Mouse (Mus musculus) ES-E14 (cell line): ENCODE measurements around the gene Tfr2. TPM values are rescaled to one million over a fixed set of nuclear protein-coding genes. Genes with fewer than 3 reads are reported as not detected.

Experiments
- DNase-seq: peaks from one replicate; pipeline ENCODE4 v3.0.0-alpha.2; 2013; ENCODE audit warnings: low read depth, low spot score
- H3K27ac ChIP-seq: 2 replicates; pipeline ENCODE4 v1.5.1; 2012; ENCODE audit warnings: low read depth, mild to moderate bottlenecking, low read length, moderate library complexity, mixed read lengths; ENCODE audit not compliant: poor library complexity, insufficient read depth, severe bottlenecking
- H3K36me3 ChIP-seq: 2 replicates; pipeline ENCODE4 v1.6.1; 2012; ENCODE audit warnings: mild to moderate bottlenecking, low read length, moderate library complexity, mixed read lengths; ENCODE audit not compliant: control insufficient read depth, poor library complexity, insufficient read depth, severe bottlenecking
- H3K4me1 ChIP-seq, 2 experiments: fragments of 150-350 bp in 1 of 2; sonication (generic) in 1 of 2; 2 replicates each; pipeline ENCODE4 v1.6.1; 2012; ENCODE audit warnings: low read length in 2 of 2, mild to moderate bottlenecking in 1 of 2, mixed read lengths in 1 of 2; ENCODE audit not compliant: control insufficient read depth in 2 of 2, insufficient read depth in 2 of 2, poor library complexity in 1 of 2
- H3K4me3 ChIP-seq, 2 experiments: fragments of 150-350 bp in 1 of 2; sonication (generic) in 1 of 2; 2 replicates each; pipeline ENCODE4 v1.5.1; 2012; ENCODE audit warnings: low read length in 2 of 2, low read depth in 1 of 2, mild to moderate bottlenecking in 1 of 2, mixed read lengths in 1 of 2; ENCODE audit not compliant: insufficient read depth in 1 of 2, poor library complexity in 1 of 2, severe bottlenecking in 1 of 2
- H3K9ac ChIP-seq: 2 replicates; pipeline ENCODE4 v1.6.1; 2012; ENCODE audit warnings: low read depth, mild to moderate bottlenecking, low read length, mixed read lengths; ENCODE audit not compliant: poor library complexity, insufficient read depth, severe bottlenecking
- H3K9me3 ChIP-seq: fragments of 150-350 bp; sonication (generic); 2 replicates; pipeline ENCODE4 v1.6.1; 2012; ENCODE audit warnings: low read depth, mild to moderate bottlenecking, low read length; ENCODE audit not compliant: control insufficient read depth, insufficient read depth
- CHD2 ChIP-seq: IDR thresholded peaks from 2 replicates; pipeline ENCODE4 v1.6.1; 2014; ENCODE audit warnings: mild to moderate bottlenecking, low read depth, low read length, inconsistent platforms
- HCFC1 ChIP-seq: IDR thresholded peaks from 2 replicates; pipeline ENCODE4 v1.6.1; 2012; ENCODE audit warnings: low read length, inconsistent platforms, borderline replicate concordance; ENCODE audit not compliant: insufficient read depth
- MAFK ChIP-seq: IDR thresholded peaks from 2 replicates; pipeline ENCODE4 v1.6.1; 2014; ENCODE audit warnings: mild to moderate bottlenecking, low read depth, low read length, inconsistent platforms; ENCODE audit not compliant: insufficient read depth
- ZC3H11A ChIP-seq: IDR thresholded peaks from 2 replicates; pipeline ENCODE4 v1.6.1; 2012; ENCODE audit warnings: low read depth, mild to moderate bottlenecking, inconsistent platforms, low read length, borderline replicate concordance
- ZNF384 ChIP-seq: IDR thresholded peaks from 2 replicates; pipeline ENCODE4 v1.6.1; 2012; ENCODE audit warnings: low read depth, low read length, inconsistent platforms
- in situ Hi-C, 2 experiments: fragments of 600-800 bp; cut with MboI; formaldehyde crosslinking; loops; one replicate each; pipeline ENCODE4 v1.15.1; 2025; ENCODE audit warnings: low sequenced_read_pairs in 2 of 2, inconsistent platforms in 1 of 2; ENCODE audit not compliant: unreplicated experiment in 2 of 2
- total RNA-seq: library from RNA; depleted of rRNA; stranded (reverse); fragments of 300-350 nt; gene quantifications from 2 replicates; pipeline ENCODE4 v1.2.3, GENCODE M21; 2012

Tfr2 gene
- total RNA-seq, 1 experiment: 3.7 TPM

DNA sequence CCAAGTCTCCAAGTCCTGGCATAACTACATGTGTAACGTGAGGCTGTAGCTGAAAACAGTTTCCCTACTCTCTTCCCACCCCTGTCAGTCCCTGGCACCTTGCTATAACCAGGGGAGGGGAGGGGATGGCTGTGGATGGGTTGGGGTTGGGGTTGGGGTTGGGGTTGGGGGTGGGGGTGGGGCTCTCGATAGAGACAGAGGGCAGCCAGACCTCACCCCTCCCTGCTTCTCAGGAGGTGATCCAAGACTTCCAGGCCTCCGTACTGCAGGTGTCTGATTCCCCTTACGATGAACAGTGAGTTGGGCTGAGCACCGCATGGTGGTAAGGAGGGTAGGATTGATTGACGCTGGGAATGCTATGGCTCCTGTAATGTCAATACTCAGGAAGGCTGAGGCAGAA is 3.9 kb upstream of the Tfr2 start:
- Histone ChIP-seq H3K9me3 (no peaks in the 10 kb centered on the region), H3K27ac (no peak overlapping the region), H3K9ac (no peak overlapping the region), H3K36me3 (no peaks in the 10 kb centered on the region), H3K4me1 (peaks cover 2 to 20% of the 10 kb centered on the region in 2 experiments; a peak in 2 of 4 replicates), H3K4me3 (no peak overlapping the region)
- DNase-seq: no peak
- in situ Hi-C loops: no loop called here
- TF ChIP-seq CHD2 (no peak), MAFK (no peak), HCFC1 (no peak), ZNF384 (no peak), ZC3H11A (no peak)

DNA sequence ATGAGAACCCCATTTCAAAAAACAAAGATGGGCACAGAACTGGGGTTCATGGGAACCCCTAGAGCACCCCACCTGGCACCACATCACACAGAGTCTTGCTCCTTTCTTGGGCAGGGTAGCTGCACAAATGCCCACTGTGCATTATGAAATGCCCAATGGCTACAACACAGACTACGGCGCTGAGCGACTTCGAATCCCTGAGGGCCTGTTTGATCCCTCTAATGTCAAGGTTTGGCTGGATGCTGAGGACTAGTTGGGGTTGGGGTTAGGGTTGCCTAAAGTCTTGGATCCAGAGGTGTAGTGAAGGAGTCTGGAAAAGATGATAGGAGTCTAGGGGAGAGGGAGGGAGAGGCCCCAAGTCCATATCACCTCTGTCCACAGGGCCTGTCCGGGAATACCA is 3.2 kb upstream of the Tfr2 start:
- H3K4me1 ChIP-seq: peaks cover 2 to 20% of the 10 kb centered on the region in 2 experiments; a peak in 2 of 4 replicates
- H3K4me3 ChIP-seq: no peak overlapping the region
- in situ Hi-C loops: no loop called here
- no peak overlapping the region for H3K9ac ChIP-seq
- H3K36me3 ChIP-seq: no peaks in the 10 kb centered on the region
- H3K9me3 ChIP-seq: no peaks in the 10 kb centered on the region
- no peak overlapping the region for H3K27ac ChIP-seq
- DNase-seq: no peak
- TF ChIP-seq HCFC1: no peak
- TF ChIP-seq ZC3H11A: no peak
- TF ChIP-seq MAFK: no peak
- TF ChIP-seq CHD2: no peak
- no peak for TF ChIP-seq ZNF384

DNA sequence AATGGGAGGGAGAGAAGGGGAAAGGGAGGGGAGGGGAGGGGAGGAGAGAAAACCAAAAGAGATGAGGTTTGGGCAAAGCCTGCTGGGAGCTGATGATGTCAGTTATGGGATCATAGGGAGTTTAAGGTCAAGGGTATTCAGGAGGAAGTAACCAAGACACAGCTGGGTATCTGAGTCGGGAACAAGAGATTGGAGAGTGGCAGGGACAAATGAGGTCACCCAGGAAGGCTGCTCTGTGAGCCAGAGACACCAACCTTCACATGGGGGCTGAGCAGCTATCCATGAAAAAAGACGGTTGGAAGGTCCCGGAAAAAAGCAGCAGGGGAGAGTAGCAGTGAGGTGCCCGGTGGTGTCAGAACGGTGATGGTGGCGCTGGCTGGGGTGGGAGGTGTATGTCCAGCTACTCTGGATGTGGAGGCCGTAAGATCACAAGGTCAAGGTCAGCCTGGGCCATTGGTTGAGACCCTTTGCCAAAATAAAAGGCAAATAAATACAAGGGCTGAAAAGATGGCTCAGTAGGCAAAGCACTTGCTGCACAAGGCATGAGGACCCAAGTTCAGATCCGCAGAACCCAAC is 1.3 kb upstream of the Tfr2 start:
- in situ Hi-C loops: no loop called here
- TF ChIP-seq ZC3H11A (no peak), MAFK (no peak), CHD2 (no peak), ZNF384 (no peak), HCFC1 (no peak)
- Histone ChIP-seq H3K36me3 (no peaks in the 10 kb centered on the region), H3K9ac (no peak overlapping the region), H3K4me1 (peaks cover 0 to 17% of the 10 kb centered on the region in 2 experiments; a peak in 2 of 4 replicates), H3K9me3 (no peaks in the 10 kb centered on the region), H3K27ac (no peak overlapping the region), H3K4me3 (no peak overlapping the region)
- DNase-seq: no peak

DNA sequence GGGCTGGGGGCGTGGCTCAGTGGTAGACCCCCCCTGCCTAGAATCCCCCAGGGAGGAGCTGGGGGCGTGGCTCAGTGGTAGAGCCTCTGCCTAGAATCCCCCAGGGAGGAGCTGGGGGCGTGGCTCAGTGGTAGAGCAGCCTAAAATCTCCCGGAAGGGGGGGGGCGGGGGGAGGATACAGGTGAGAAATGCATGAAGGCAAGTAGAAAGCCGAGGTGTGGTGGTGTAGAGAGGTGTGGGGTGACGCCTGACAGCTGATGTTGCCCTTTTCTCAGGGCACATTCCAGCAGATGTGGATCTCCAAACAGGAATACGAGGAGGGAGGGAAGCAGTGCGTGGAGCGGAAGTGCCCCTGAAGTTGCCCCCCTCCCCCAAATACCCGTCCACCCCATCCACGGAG is 609 bp upstream of the Tfr2 start:
- H3K36me3 ChIP-seq: no peaks in the 10 kb centered on the region
- peak overlapping the region in 1 of 2 experiments; percentile 30; a peak in 1 of 4 replicates for H3K4me3 ChIP-seq
- H3K9me3 ChIP-seq: no peaks in the 10 kb centered on the region
- no peak for DNase-seq
- no peak overlapping the region for H3K27ac ChIP-seq
- TF ChIP-seq MAFK (no peak), CHD2 (no peak), HCFC1 (no peak), ZNF384 (no peak), ZC3H11A (no peak)
- no peak overlapping the region for H3K9ac ChIP-seq
- in situ Hi-C loops: no loop called here
- peaks cover 0 to 17% of the 10 kb centered on the region in 2 experiments; a peak in 2 of 4 replicates for H3K4me1 ChIP-seq

DNA sequence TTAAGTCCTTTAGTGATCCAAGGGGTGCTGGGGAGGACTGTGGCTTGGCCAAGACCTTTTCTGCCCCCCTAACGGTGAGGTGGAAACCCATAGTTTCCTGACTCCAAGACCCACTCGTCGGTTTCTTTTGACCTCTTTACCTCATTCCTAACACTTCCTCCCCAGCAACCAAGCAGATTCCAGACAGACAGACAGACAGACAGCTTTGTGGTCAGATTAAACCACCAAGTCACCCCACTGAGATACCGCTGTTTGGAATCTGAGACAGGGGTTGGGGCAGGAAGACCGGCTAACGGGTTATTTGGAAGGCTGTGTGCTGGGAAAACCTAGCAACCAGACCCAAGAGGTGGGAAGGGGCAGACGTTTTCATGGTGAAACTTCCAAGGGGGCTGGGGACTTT is 541 bp downstream of the Tfr2 start:
- Histone ChIP-seq H3K36me3 (no peaks in the 10 kb centered on the region), H3K9me3 (no peaks in the 10 kb centered on the region), H3K9ac (no peak overlapping the region), H3K27ac (no peak overlapping the region), H3K4me1 (peaks cover 0 to 17% of the 10 kb centered on the region in 2 experiments; a peak in 2 of 4 replicates), H3K4me3 (no peak overlapping the region)
- no peak for DNase-seq
- in situ Hi-C loops: no loop called here
- TF ChIP-seq MAFK (no peak), ZNF384 (no peak), HCFC1 (no peak), CHD2 (no peak), ZC3H11A (no peak)
